Mouse (Mus musculus): ENCODE results near the gene Syngr2.

DNA sequence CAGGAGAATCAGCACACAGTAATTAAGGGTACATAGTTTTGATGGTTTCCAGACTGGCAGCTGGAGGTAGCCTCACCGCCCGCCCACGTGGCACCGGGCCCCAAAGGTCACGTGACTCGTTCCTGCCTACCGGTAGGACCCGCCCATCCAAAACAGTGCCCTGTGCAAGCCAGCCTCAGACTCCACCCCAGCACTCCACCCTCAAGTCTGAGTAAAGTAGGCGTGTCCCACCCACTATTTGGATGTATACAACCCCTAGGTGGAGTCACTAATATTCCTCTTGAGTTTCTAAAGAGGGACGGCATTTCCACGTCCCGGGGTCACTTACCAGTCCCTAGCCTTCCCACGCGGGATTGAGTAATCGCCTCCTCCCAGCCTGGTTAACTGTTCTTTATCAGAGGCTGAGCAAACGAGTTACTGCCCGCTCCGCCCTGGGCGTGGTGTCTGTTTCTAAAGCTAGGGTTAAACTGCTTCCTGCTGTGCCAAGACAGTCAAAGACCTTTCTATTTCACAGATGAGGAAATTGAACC lies 28.8 kb upstream of the Syngr2 start:
- peak; percentile 33 for TF ChIP-seq CTCF (IDR thresholded peaks at IDR 0.05; ENCODE audit: low read depth)
- peak; percentile 89 for TF ChIP-seq EP300 (IDR thresholded peaks at IDR 0.05; ENCODE audit: low read depth)
